8 mouse cellular contexts compared by ENCODE assay signal in the genomic region with DNA sequence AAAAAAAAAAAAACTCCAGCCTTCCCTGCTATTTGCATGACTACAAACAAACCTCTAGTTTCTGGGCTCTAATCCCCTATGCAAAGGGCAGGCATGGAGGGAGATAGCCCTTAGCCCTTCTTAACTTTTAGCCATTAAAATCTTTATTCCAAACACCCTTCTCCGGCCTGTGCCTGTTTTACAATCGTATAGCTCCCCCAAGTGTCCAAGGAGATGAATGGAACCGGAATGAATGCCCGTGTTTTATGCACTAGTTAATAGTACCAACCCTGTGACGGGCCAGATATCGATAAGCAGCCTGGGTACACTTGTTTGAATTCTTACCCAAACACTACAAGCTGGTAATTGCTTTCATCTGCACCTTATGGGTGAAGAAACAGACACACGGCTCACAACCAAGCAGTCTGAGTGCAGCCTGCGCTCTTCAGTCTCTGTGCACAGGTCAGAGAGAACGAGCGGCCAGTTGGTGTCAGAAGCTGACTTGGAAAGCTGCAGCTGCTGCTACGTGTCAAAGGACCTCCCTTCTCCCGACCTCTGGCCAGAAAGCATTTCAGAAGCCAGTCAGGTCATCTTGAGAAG.
DNase-seq lines count a peak whose midpoint lies in the region; ATAC-seq lines count a peak whose summit lies in the region.

No protein-coding gene starts in this region.

- 39% methylated on average over 12 of the region's 12 CpGs for WGBS in forebrain, embryonic 10.5 days
- WGBS in hindbrain, embryonic 15.5 days, result 31% methylated on average over 12 of the region's 12 CpGs
- 28% methylated on average over 12 of the region's 12 CpGs for WGBS in midbrain, embryonic 15.5 days

- peak overlapping the region; percentile 19; the same call in 1 of the 2 replicates for H3K4me2 ChIP-seq in hindbrain, embryonic 15.5 days
- H3K4me2 ChIP-seq in midbrain, embryonic 15.5 days, result 0 out of 2 replicates have a peak overlapping the region, but pooled peaks have one; percentile 28

- ATAC-seq in cerebellum, adult (ENCODE audit: insufficient number of reproducible peaks, low FRiP score, low TSS enrichment), result no peak
- ATAC-seq in hindbrain, embryonic 15.5 days (ENCODE audit: low FRiP score, low read depth), result peak; percentile 73; the same call in 1 of the 2 replicates
- peak; percentile 77; the same call in 1 of the 2 replicates for ATAC-seq in midbrain, embryonic 15.5 days (replicated peaks)

- no peak overlapping the region for H3K9ac ChIP-seq in hindbrain, embryonic 15.5 days
- H3K9ac ChIP-seq in midbrain, embryonic 15.5 days, result no peak overlapping the region

- no peak overlapping the region for H3K27ac ChIP-seq in forebrain, embryonic 10.5 days
- no peak overlapping the region for H3K27ac ChIP-seq in hindbrain, embryonic 15.5 days (replicated peaks)
- H3K27ac ChIP-seq in midbrain, embryonic 15.5 days, result no peak overlapping the region

- no peaks in the 10 kb centered on the region for H3K4me1 ChIP-seq in forebrain, embryonic 10.5 days
- H3K4me1 ChIP-seq in hindbrain, embryonic 15.5 days (replicated peaks), result no peaks in the 10 kb centered on the region
- no peaks in the 10 kb centered on the region for H3K4me1 ChIP-seq in midbrain, embryonic 15.5 days

- intact Hi-C loops in left cerebral cortex, postnatal 25 days (cut with DNase I), result loop anchor here (2.0 to 10.0 kb wide), 3 partner anchors 410 to 684 kb away; a partner anchor contains a TSS

- H3K36me3 ChIP-seq in forebrain, embryonic 10.5 days (replicated peaks), result no peaks in the 10 kb centered on the region
- H3K36me3 ChIP-seq in hindbrain, embryonic 15.5 days, result no peaks in the 10 kb centered on the region
- H3K36me3 ChIP-seq in midbrain, embryonic 15.5 days (replicated peaks), result no peaks in the 10 kb centered on the region

- H3K4me3 ChIP-seq in forebrain, embryonic 10.5 days, result no peak overlapping the region
- H3K4me3 ChIP-seq in hindbrain, embryonic 15.5 days, result no peak overlapping the region
- no peak overlapping the region for H3K4me3 ChIP-seq in midbrain, embryonic 15.5 days

- no peaks in the 10 kb centered on the region for H3K27me3 ChIP-seq in forebrain, embryonic 10.5 days (ENCODE audit: poor library complexity, severe bottlenecking)
- no peaks in the 10 kb centered on the region for H3K27me3 ChIP-seq in hindbrain, embryonic 15.5 days
- H3K27me3 ChIP-seq in midbrain, embryonic 15.5 days (replicated peaks), result no peaks in the 10 kb centered on the region

- DNase-seq in cerebellum, adult 18-20 months, result peak; percentile 16 to 37
- peak; percentile 78 for DNase-seq in NIH3T3 (ENCODE audit: low read depth)
- peak; percentile 38 for DNase-seq in forebrain, embryonic 10.5 days (ENCODE audit: extremely low spot score, low spot score)
- peak; percentile 47 to 56 for DNase-seq in left cerebral cortex, postnatal 25 days (ENCODE audit: low spot score in 2 of 2)
- no peak for DNase-seq in thymus, postnatal 14 days

- no peaks in the 10 kb centered on the region for H3K9me3 ChIP-seq in forebrain, embryonic 10.5 days
- H3K9me3 ChIP-seq in hindbrain, embryonic 15.5 days, result no peaks in the 10 kb centered on the region
- no peaks in the 10 kb centered on the region for H3K9me3 ChIP-seq in midbrain, embryonic 15.5 days
